35 mouse cellular contexts compared by ENCODE assay signal in genomic region chr6:83385569-83386090, GRCm38 (mm10).
"Had no signal": no experiment of that assay in that cellular context is flagged by ENCODE, and none has a peak within 500 bp of the region (broad histone marks: within the 10 kb centered on the region; RNA-seq: fewer than 3 reads in every experiment).

No protein-coding gene starts in this region.

- H3K27ac ChIP-seq: heart, embryonic 10.5 days; heart, embryonic 13.5 days; heart, embryonic 15.5 days; hindbrain, embryonic 10.5 days; hindbrain, embryonic 12.5 days; hindbrain, embryonic 13.5 days; hindbrain, embryonic 14.5 days; hindbrain, embryonic 15.5 days; hindbrain, postnatal 0 days; intestine, embryonic 15.5 days; kidney, embryonic 15.5 days; kidney, postnatal 0 days; layer of hippocampus, adult 2 months; left cerebral cortex, adult 2 months had no signal

- H3K9ac ChIP-seq: heart, embryonic 13.5 days; heart, embryonic 15.5 days; hindbrain, embryonic 12.5 days; hindbrain, embryonic 13.5 days; hindbrain, embryonic 14.5 days; hindbrain, embryonic 15.5 days; intestine, embryonic 15.5 days; kidney, embryonic 15.5 days had no signal

- H3K9me3 ChIP-seq: heart, embryonic 10.5 days; heart, embryonic 13.5 days; heart, embryonic 15.5 days; hindbrain, embryonic 10.5 days; hindbrain, embryonic 12.5 days; hindbrain, embryonic 13.5 days; hindbrain, embryonic 15.5 days; intestine, embryonic 15.5 days; kidney, embryonic 15.5 days had no signal

- H3K4me3 ChIP-seq: heart, embryonic 10.5 days; heart, embryonic 13.5 days; heart, embryonic 15.5 days; hindbrain, embryonic 10.5 days; hindbrain, embryonic 12.5 days; hindbrain, embryonic 13.5 days; hindbrain, embryonic 15.5 days; intestine, embryonic 15.5 days; kidney, embryonic 15.5 days; layer of hippocampus, adult 2 months; left cerebral cortex, adult 2 months had no signal

- ATAC-seq: hindbrain, embryonic 16.5 days; hindbrain, postnatal 0 days; inflammation-experienced regulatory T-cells, adult 6 months; intestine, embryonic 15.5 days; intestine, embryonic 16.5 days; intestine, postnatal 0 days had no signal

- H3K27me3 ChIP-seq: heart, embryonic 13.5 days; heart, embryonic 15.5 days; hindbrain, embryonic 12.5 days; hindbrain, embryonic 13.5 days; hindbrain, embryonic 15.5 days; intestine, embryonic 15.5 days; kidney, embryonic 15.5 days had no signal

- H3K4me1 ChIP-seq: hindbrain, embryonic 10.5 days; hindbrain, embryonic 12.5 days; hindbrain, embryonic 15.5 days; intestine, embryonic 15.5 days; kidney, embryonic 15.5 days had no signal

- H3K4me2 ChIP-seq: heart, embryonic 11.5 days; heart, embryonic 13.5 days; heart, embryonic 15.5 days; hindbrain, embryonic 12.5 days; hindbrain, embryonic 13.5 days; hindbrain, embryonic 14.5 days; hindbrain, embryonic 15.5 days; intestine, embryonic 15.5 days; kidney, embryonic 15.5 days had no signal

- DNase-seq: heart, postnatal 10 days; heart, postnatal 14 days; heart, postnatal 36 days; heart, postnatal 4 days; kidney, adult 11 months; kidney, adult 18-20 months; kidney, adult 2 months; kidney, adult 8-10 months; kidney, adult 9 months; kidney, postnatal 10 days; kidney, postnatal 14 days; kidney, postnatal 25 days; kidney, postnatal 36 days; kidney, postnatal 4 days; layer of hippocampus, adult 9-11 months; layer of hippocampus, postnatal 36 days had no signal
